Mouse (Mus musculus) heart, postnatal 25 days (tissue): ENCODE results near the gene Wif1. TPM values are rescaled to one million over a fixed set of nuclear protein-coding genes. Genes with fewer than 3 reads are reported as not detected.

Source experiments
- DNase-seq: peaks from one replicate; pipeline ENCODE4 v3.0.0; 2022; ENCODE audit warnings: low spot score
- intact Hi-C: fragments of 180-260 bp; cut with DNase I; formaldehyde crosslinking; loops from one replicate; pipeline ENCODE4 v1.15.1; 2025
- total RNA-seq, 2 experiments: library from RNA; stranded (reverse); gene quantifications; 2 replicates each; pipeline ENCODE4 v1.2.3; 2021

The Wif1 gene
- total RNA-seq, result 1 to 10 TPM; 2.7 to 2.9 TPM

DNA sequence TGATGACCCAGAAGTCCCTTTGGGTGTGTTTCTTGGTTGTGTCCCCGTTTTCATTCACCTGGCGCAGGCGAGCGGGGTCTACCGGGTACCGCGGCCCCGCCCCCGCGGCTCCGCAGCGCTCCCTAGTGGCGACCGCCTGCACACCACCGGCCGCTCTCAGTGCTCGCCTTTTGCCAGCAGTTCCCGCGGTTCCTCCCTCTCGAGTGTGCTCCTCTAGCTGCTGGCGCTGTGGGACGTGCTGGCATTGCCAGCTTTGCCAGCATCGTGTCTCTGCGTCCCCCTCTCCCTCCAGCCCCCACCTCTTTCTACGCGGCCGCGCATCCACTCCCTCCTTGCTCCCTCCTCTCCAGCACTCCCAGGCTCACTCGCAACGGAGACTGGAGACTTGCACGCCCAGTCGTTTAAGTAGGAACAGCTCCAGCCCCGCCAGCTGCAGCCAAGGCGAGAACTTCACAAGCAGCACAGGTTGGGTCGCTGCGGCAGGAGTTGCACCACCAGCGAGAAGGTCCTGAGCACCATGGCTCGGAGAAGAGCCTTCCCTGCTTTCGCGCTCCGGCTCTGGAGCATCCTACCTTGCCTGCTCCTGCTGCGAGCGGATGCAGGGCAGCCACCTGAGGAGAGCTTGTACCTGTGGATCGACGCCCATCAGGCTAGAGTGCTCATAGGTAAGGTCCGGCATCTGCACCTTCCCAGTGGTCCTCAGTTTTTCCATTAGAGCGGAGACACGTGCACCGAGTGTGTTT lies at the start of gene Wif1:
Gene Wif1, plus strand, starts transcription at position 135 of the 743 bp plus-strand sequence.
- intact Hi-C loops, result loop anchor here (1.0 to 5.0 kb wide), 3 partner anchors 57 to 223 kb away; partner anchors contain the start of gene Lemd3

DNA sequence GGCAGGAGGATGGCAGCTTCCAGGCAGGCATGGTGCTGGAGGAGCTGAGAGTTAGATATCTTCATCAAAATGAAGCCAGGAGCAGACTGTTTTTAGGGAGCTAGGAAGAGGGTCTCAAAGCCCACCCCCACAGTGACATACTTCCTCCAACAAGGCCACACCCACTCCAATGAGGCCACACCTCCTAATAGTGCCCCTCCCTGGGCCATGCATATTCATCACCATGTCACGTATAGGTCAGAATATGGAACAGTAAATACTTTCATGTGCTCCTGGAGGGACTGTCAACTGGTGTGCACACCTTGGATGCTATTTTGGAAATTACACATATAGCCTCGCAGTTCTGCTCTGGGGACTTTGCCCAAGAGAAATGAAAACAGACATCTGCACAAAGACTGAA lies 31.6 kb upstream of the Wif1 start:
- no peak for DNase-seq
- intact Hi-C loops, result no loop called here

More for the DNA sequence above, at the start of gene Wif1:
- peak; percentile 12 for DNase-seq

- intact Hi-C loops, result no loop called here
- DNase-seq, result no peak
Measured at GRCm38 (mm10) chr10:121011496-121011895, 22.3 kb upstream of the Wif1 start.

DNA sequence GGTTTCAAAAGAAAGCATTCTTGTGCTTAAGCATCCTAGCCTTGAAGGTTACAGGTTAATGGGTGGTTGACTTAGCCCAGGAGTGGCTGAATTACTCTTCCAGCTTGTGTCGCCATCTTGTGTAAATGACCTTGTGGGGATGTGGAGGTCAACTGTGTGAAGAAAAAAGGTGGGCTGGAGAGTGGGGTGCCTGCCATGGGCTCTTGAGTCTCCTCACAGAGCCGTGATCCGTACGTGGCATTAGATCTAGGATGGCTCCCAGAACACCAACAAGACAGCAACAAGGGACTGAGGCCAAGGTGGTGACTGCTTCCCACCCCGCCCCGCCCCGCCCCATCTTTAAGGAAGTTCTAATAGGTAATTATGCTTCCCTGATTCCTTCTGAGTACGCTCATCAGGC lies 17.5 kb upstream of the Wif1 start:
- intact Hi-C loops, result no loop called here
- DNase-seq, result no peak

GRCm38 (mm10) chr10:121016711-121017503 lies 16.9 kb upstream of the Wif1 start:
- no peak for DNase-seq
- intact Hi-C loops, result no loop called here

- intact Hi-C loops, result no loop called here
- DNase-seq, result no peak
Measured at GRCm38 (mm10) chr10:121022951-121023350, 10.8 kb upstream of the Wif1 start.

- DNase-seq, result no peak
- intact Hi-C loops, result loop anchor here (5.0 kb wide), 2 partner anchors 55 to 225 kb away; partner anchors contain the start of gene Lemd3
Measured at GRCm38 (mm10) chr10:121031802-121032201, 2.0 kb upstream of the Wif1 start.

GRCm38 (mm10) chr10:121033128-121033791 lies 500 bp upstream of the Wif1 start:
- intact Hi-C loops, result loop anchor here (1.0 to 5.0 kb wide), 3 partner anchors 56 to 224 kb away; partner anchors contain the start of gene Lemd3
- DNase-seq, result peak; percentile 27

DNA sequence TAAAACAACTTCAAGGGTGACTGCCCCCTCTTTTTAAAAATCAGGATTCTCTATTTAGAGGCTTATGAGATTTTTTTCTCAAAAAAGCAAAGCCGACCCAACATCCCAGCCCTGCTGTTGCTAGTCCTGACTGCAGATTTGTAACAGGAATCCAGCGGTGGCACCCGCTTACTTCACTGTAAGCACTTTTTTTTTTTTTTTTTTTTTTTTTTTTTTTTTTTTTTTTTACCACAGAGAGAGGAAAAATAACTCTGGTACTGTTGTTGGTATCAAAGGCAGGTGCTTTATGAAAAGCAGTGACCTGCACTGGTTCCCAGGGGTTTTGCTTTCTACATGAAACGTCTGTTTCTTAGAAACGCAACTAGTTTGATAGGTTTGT lies 798 bp downstream of the Wif1 start:
- intact Hi-C loops, result loop anchor here (5.0 kb wide), 2 partner anchors 57 to 223 kb away; partner anchors contain the start of gene Lemd3
- DNase-seq, result no peak

GRCm38 (mm10) chr10:121038556-121039284 lies 5.0 kb downstream of the Wif1 start:
- no peak for DNase-seq
- intact Hi-C loops, result no loop called here

- intact Hi-C loops, result no loop called here
- DNase-seq, result no peak
Measured at GRCm38 (mm10) chr10:121040911-121041310, 7.2 kb downstream of the Wif1 start.

- no peak for DNase-seq
- intact Hi-C loops, result loop anchor here (5.0 kb wide), 1 partner anchor 210 kb away; no protein-coding TSS in a partner anchor
Measured at GRCm38 (mm10) chr10:121047440-121047839, 13.7 kb downstream of the Wif1 start.

GRCm38 (mm10) chr10:121052076-121052475 lies 18.3 kb downstream of the Wif1 start:
- DNase-seq, result no peak
- intact Hi-C loops, result no loop called here

DNA sequence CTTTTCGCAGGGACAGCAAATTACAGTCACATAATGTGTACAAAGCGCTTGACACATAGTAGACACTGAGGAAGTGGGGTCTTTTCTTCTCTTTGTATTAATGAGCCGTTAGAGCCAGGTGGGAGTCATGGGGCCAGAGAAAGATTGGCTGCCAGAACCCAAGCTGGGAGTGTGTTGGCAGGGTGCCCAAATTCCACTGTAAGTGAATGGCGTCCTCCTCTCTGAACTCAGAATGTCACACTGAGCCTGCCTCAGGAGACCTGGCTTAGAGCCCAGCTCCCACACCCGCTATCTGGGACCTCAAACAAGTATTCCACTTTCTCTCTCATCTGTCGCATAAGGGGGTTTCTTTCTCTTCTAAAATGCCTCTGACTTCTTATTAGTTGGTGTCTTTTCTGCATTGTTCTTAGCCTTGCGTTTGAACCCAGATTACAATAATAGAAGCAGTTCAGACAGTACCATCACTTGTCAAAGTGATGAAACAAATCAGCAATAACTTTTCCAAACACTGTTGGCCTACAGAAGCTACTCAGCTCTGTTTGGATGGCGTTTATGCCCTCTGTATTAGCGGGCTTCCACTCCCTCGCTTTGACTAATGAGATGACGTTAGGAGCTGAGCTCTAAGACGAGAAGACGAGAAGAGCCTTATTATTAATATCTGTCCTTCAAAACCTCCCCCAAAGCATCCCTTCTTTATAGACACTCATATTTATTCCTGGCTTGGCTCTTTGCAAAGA lies 21.9 kb downstream of the Wif1 start:
- peak; percentile 35 for DNase-seq
- intact Hi-C loops, result no loop called here

DNA sequence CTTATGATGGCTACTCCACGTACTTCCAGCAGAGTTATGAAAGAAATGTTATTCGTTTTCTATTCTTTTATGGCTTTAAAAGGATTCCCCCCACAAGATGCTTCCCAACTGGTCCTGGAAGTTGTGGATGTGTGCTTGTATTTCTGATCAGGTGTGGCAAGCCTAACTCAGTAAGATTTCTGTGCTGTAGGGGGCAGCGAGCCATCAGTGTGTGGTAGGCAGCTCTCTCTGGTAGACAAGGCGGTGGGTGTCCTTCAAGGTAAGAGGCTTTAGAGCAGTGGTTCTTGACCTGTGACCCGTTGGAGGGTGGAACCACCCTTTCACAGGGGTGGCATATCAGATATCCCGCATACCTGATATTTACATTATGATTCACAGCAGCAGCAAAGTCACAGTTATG lies 23.1 kb downstream of the Wif1 start:
- DNase-seq, result no peak
- intact Hi-C loops, result no loop called here

DNA sequence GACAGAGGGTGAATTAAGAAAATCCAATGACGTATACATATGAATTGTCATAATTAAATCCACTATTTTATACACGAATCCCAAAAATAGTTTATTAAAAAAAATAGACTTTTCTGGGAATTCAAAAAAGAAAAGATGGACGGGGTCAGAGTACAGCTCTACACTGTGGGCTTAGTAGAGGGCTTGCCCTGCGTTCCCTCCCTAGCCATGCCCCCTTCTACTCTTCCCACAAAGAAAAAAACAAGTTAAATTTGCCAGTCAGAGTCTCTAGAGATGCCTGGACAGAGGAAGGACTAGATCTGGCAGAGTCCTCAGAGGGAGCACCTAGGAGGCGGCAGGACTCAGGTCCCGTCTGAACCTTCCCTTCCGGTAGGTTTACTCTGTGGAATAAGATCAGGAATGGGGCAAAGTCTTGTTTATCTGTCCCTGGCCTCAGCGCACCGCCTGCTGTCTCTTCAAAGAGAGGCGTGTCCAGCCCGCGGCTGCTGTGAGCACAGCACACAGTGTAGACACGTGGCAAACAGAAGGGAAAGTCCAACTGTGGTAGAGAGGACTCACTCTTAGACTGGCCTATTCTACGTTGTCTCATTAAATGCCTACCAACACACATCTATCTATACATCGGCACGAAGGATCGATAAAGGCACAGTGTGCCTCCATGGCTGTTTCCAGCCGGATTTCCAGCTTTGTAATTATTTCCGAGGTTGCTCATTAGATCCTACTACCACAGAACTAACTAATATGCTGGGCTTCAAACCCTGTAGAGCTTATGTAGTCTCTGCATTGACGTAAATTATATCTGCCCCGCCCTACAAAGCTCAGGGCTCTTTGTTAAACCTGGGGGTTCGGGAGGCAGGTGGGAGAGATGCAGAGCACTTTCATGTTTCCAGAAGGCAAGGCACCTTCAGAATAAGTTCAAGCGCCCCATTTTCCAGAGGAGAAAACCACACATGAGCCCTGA lies 25.6 kb downstream of the Wif1 start:
- no peak for DNase-seq
- intact Hi-C loops, result no loop called here

DNA sequence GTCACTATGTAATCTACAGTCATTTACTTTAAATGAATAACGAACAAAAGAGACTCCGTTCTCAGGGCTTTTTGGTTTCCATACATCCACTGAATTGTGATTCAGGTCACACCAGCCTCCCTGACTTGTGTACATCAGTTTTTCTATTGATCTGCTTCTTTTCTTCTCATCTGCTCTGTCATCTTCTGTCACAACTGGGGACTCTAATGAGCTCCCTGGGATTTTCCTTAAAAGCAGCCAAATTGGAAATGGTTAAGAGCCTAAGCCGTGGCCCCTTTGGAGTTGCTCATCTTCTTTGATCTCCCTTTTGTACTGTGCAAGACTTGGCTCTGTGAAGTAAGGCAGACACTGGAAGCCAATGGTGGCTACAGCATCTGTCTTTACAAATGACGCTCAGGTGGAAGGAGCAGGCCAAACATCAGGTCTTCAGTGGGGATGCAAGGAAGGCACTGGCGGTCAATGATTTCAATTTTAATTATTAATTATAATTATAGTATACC lies 27.6 kb downstream of the Wif1 start:
- intact Hi-C loops, result no loop called here
- DNase-seq, result no peak

GRCm38 (mm10) chr10:121062704-121063103 lies 28.9 kb downstream of the Wif1 start:
- no peak for DNase-seq
- intact Hi-C loops, result no loop called here
